ENCODE assay signal across 22 mouse cellular contexts in the genomic region with DNA sequence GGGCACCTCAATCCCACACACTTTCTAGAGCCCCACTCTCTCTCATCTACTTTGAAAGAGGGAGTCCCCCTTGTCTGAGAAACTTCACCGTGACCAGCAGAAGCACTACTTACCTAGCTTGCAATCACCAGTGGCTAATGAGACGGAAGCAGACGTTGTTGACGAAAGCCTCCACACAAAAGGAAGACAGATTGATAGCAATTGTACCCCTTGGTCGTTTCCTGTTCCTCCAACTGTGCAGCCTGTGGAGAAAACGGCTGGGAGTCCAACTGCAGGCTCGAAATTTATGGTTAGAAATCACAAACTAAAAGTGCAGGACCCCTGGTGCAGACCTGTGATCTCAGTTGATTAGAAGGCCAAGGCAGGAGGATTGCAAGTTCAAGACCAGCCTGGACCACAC.
A peak's percentile ranks its signal among the peaks of the same experiment; 100 is the strongest.
DNase-seq lines count a peak whose midpoint lies in the region; ATAC-seq lines count a peak whose summit lies in the region.
"Had no signal": no experiment of that assay in that cellular context is flagged by ENCODE, and none has a peak within 500 bp of the region (broad histone marks: within the 10 kb centered on the region; RNA-seq: fewer than 3 reads in every experiment).

No protein-coding gene starts in this region.

- H3K27ac ChIP-seq in limb, embryonic 10.5 days: peak overlapping the region; percentile 56
- H3K27ac ChIP-seq: embryonic facial prominence, embryonic 13.5 days; forebrain, embryonic 12.5 days; heart, embryonic 13.5 days; hindbrain, embryonic 15.5 days had no signal

- no peaks in the 10 kb centered on the region for H3K27me3 ChIP-seq in megakaryocyte, embryonic 14.5 days (replicated peaks)
- H3K27me3 ChIP-seq in limb, embryonic 10.5 days (ENCODE audit: low read depth, poor library complexity, severe bottlenecking): no peaks in the 10 kb centered on the region
- H3K27me3 ChIP-seq: CH12.LX; embryonic facial prominence, embryonic 13.5 days; forebrain, embryonic 12.5 days; heart, embryonic 13.5 days; hindbrain, embryonic 15.5 days; Patski had no signal

- ATAC-seq in megakaryocyte, adult 5-6 weeks (ENCODE audit: poor library complexity, severe bottlenecking): no peak; the same call in 1 of the 2 replicates
- ATAC-seq: forebrain, embryonic 16.5 days; Patski had no signal

- peak overlapping the region; percentile 59 for H3K4me3 ChIP-seq in megakaryocyte, embryonic 14.5 days (replicated peaks)
- no peak overlapping the region for H3K4me3 ChIP-seq in limb, embryonic 10.5 days
- H3K4me3 ChIP-seq: embryonic facial prominence, embryonic 13.5 days; forebrain, embryonic 12.5 days; heart, embryonic 13.5 days; hindbrain, embryonic 15.5 days had no signal

- peaks cover 13% of the 10 kb centered on the region for H3K36me3 ChIP-seq in megakaryocyte, embryonic 14.5 days (replicated peaks; ENCODE audit: low read length)
- no peaks in the 10 kb centered on the region for H3K36me3 ChIP-seq in limb, embryonic 10.5 days
- H3K36me3 ChIP-seq: embryonic facial prominence, embryonic 13.5 days; forebrain, embryonic 12.5 days; heart, embryonic 13.5 days; hindbrain, embryonic 15.5 days had no signal

- WGBS in limb, embryonic 10.5 days: 7% methylated on average over 7 of the region's 7 CpGs

- H3K4me1 ChIP-seq in megakaryocyte, embryonic 14.5 days: peaks cover 27% of the 10 kb centered on the region
- H3K4me1 ChIP-seq in limb, embryonic 10.5 days: peaks cover 8% of the 10 kb centered on the region
- H3K4me1 ChIP-seq: embryonic facial prominence, embryonic 13.5 days; forebrain, embryonic 12.5 days; hindbrain, embryonic 15.5 days had no signal

- DNase-seq in embryo, embryonic 10 days (ENCODE audit: low spot score): peak; percentile 25
- no peak for DNase-seq in embryo, embryonic 11 days
- no peak for DNase-seq in limb, embryonic 10.5 days (ENCODE audit: low spot score)
- DNase-seq in lung, postnatal 36 days: no peak
- DNase-seq in frontal cortex, postnatal 10 days (ENCODE audit: low spot score in 2 of 2): no peak
- no peak for DNase-seq in lung, postnatal 25 days (ENCODE audit: low spot score)
- DNase-seq: adrenal gland, adult 2 months; adrenal gland, postnatal 25 days; cerebellum, adult 2 months; cerebellum, postnatal 10 days; gastrocnemius, postnatal 25 days; heart, adult 11 months; heart, postnatal 36 days had no signal

- H3K9me3 ChIP-seq in megakaryocyte, embryonic 14.5 days: peaks cover 14% of the 10 kb centered on the region
- no peaks in the 10 kb centered on the region for H3K9me3 ChIP-seq in limb, embryonic 10.5 days (replicated peaks)
- H3K9me3 ChIP-seq: forebrain, embryonic 12.5 days; hindbrain, embryonic 15.5 days had no signal
